ENCODE assay signal across 13 mouse cellular contexts in genomic region chr6:72748421-72748820, GRCm38 (mm10). TPM values are rescaled to one million over a fixed set of nuclear protein-coding genes. Genes with fewer than 3 reads are reported as not detected.
DNase-seq lines count a peak whose midpoint lies in the region; ATAC-seq lines count a peak whose summit lies in the region.
"Had no signal": no experiment of that assay in that cellular context is flagged by ENCODE, and none has a peak within 500 bp of the region (broad histone marks: within the 10 kb centered on the region; RNA-seq: fewer than 3 reads in every experiment).

No protein-coding gene starts in this region.

- no peak overlapping the region for H3K4me3 ChIP-seq in heart, embryonic 13.5 days
- no peak overlapping the region for H3K4me3 ChIP-seq in embryonic facial prominence, embryonic 14.5 days (ENCODE audit: low read depth, low read length)
- no peak overlapping the region for H3K4me3 ChIP-seq in stomach, embryonic 15.5 days (replicated peaks)
- no peak overlapping the region for H3K4me3 ChIP-seq in neural tube, embryonic 15.5 days (replicated peaks)
- H3K4me3 ChIP-seq: hindbrain, embryonic 15.5 days; neural tube, embryonic 13.5 days had no signal

- 7% methylated on average over 2 of the region's 2 CpGs for WGBS in heart, embryonic 13.5 days
- WGBS in embryonic facial prominence, embryonic 14.5 days: 6% methylated on average over 2 of the region's 2 CpGs
- 10% methylated on average over 2 of the region's 2 CpGs for WGBS in stomach, embryonic 15.5 days
- 2% methylated on average over 2 of the region's 2 CpGs for WGBS in neural tube, embryonic 15.5 days

- DNase-seq in heart, postnatal 25 days (ENCODE audit: low spot score): no peak
- peak; percentile 26 for DNase-seq in lung, postnatal 10 days
- DNase-seq in lung, postnatal 4 days: no peak
- DNase-seq in embryonic facial prominence, embryonic 14.5 days (ENCODE audit: low spot score): peak; percentile 70
- DNase-seq in urinary bladder, postnatal 14 days (ENCODE audit: low spot score): no peak
- DNase-seq: cerebellum, adult 8-10 months; right cerebral cortex, postnatal 4 days had no signal

- intact Hi-C loops in heart, postnatal 25 days (cut with DNase I): loop anchor here (5.0 kb wide), 1 partner anchor 39 kb away; the partner anchor contains the start of gene Tcf7l1

- H3K9ac ChIP-seq in heart, embryonic 13.5 days: 0 out of 2 replicates have a peak overlapping the region, but pooled peaks have one; percentile 14
- no peak overlapping the region for H3K9ac ChIP-seq in embryonic facial prominence, embryonic 14.5 days (ENCODE audit: low read depth, low read length)
- H3K9ac ChIP-seq in stomach, embryonic 15.5 days: no peak overlapping the region
- no peak overlapping the region for H3K9ac ChIP-seq in neural tube, embryonic 15.5 days (replicated peaks)
- H3K9ac ChIP-seq: hindbrain, embryonic 15.5 days; neural tube, embryonic 13.5 days had no signal

- no peak; the same call in 1 of the 2 replicates for ATAC-seq in heart, embryonic 13.5 days (ENCODE audit: extremely low read depth, insufficient number of reproducible peaks, low FRiP score, low TSS enrichment)
- no peak for ATAC-seq in embryonic facial prominence, embryonic 14.5 days (ENCODE audit: low read depth)
- ATAC-seq in stomach, embryonic 15.5 days (ENCODE audit: insufficient read depth, low FRiP score, low read depth): no peak
- ATAC-seq in neural tube, embryonic 15.5 days (ENCODE audit: low FRiP score): no peak

- H3K27me3 ChIP-seq in heart, embryonic 13.5 days (replicated peaks): no peaks in the 10 kb centered on the region
- no peaks in the 10 kb centered on the region for H3K27me3 ChIP-seq in embryonic facial prominence, embryonic 14.5 days (replicated peaks; ENCODE audit: control insufficient read depth, insufficient read depth, low read length)
- H3K27me3 ChIP-seq in stomach, embryonic 15.5 days (replicated peaks): no peaks in the 10 kb centered on the region
- H3K27me3 ChIP-seq in neural tube, embryonic 15.5 days (replicated peaks): no peaks in the 10 kb centered on the region
- H3K27me3 ChIP-seq: hindbrain, embryonic 15.5 days; neural tube, embryonic 13.5 days had no signal

- peaks cover 50% of the 10 kb centered on the region for H3K4me1 ChIP-seq in heart, embryonic 13.5 days
- H3K4me1 ChIP-seq in embryonic facial prominence, embryonic 14.5 days (ENCODE audit: control insufficient read depth, insufficient read depth, low read length): peaks cover 53% of the 10 kb centered on the region
- H3K4me1 ChIP-seq in stomach, embryonic 15.5 days: peaks cover 56% of the 10 kb centered on the region
- H3K4me1 ChIP-seq in neural tube, embryonic 15.5 days: peaks cover 25% of the 10 kb centered on the region

- H3K4me2 ChIP-seq in heart, embryonic 13.5 days: peak overlapping the region; percentile 38
- no peak overlapping the region for H3K4me2 ChIP-seq in embryonic facial prominence, embryonic 14.5 days (ENCODE audit: low read depth, low read length)
- 0 out of 2 replicates have a peak overlapping the region, but pooled peaks have one; percentile 10 for H3K4me2 ChIP-seq in stomach, embryonic 15.5 days
- H3K4me2 ChIP-seq in neural tube, embryonic 15.5 days: no peak overlapping the region
- H3K4me2 ChIP-seq: hindbrain, embryonic 15.5 days; neural tube, embryonic 13.5 days had no signal

- H3K27ac ChIP-seq in heart, embryonic 13.5 days (replicated peaks): peak overlapping the region; percentile 60
- peak overlapping the region; percentile 54 for H3K27ac ChIP-seq in embryonic facial prominence, embryonic 14.5 days (replicated peaks; ENCODE audit: low read depth, low read length)
- peak overlapping the region; percentile 48 for H3K27ac ChIP-seq in stomach, embryonic 15.5 days
- no peak overlapping the region for H3K27ac ChIP-seq in neural tube, embryonic 15.5 days (replicated peaks)
- H3K27ac ChIP-seq: hindbrain, embryonic 15.5 days; macrophage; neural tube, embryonic 13.5 days had no signal

- no peaks in the 10 kb centered on the region for H3K9me3 ChIP-seq in heart, embryonic 13.5 days
- H3K9me3 ChIP-seq in embryonic facial prominence, embryonic 14.5 days (ENCODE audit: control insufficient read depth, low read length): no peaks in the 10 kb centered on the region
- H3K9me3 ChIP-seq in stomach, embryonic 15.5 days: no peaks in the 10 kb centered on the region
- no peaks in the 10 kb centered on the region for H3K9me3 ChIP-seq in neural tube, embryonic 15.5 days (replicated peaks)
- H3K9me3 ChIP-seq: hindbrain, embryonic 15.5 days; neural tube, embryonic 13.5 days had no signal

- H3K36me3 ChIP-seq in heart, embryonic 13.5 days: no peaks in the 10 kb centered on the region
- no peaks in the 10 kb centered on the region for H3K36me3 ChIP-seq in embryonic facial prominence, embryonic 14.5 days (ENCODE audit: control insufficient read depth, insufficient read depth, low read length)
- H3K36me3 ChIP-seq in stomach, embryonic 15.5 days: no peaks in the 10 kb centered on the region
- H3K36me3 ChIP-seq in neural tube, embryonic 15.5 days: no peaks in the 10 kb centered on the region
- H3K36me3 ChIP-seq: hindbrain, embryonic 15.5 days; neural tube, embryonic 13.5 days had no signal

RNA-seq across cellular contexts. Expression of gene Tcf7l1, which starts 40.6 kb away (rescaled TPM):
- polyA plus RNA-seq in heart, embryonic 13.5 days (2015; fragmentation: Nextera tagmentation; extraction: Ambion mirVana): 13.2 and 16.1 TPM in 2 replicates
- 10 to 100 TPM; 10.4 to 11.8 TPM for total RNA-seq in heart, postnatal 25 days (2021)
- 42.3 and 46.3 TPM in 2 replicates for polyA plus RNA-seq in embryonic facial prominence, embryonic 14.5 days (2014; fragmentation: Nextera tagmentation; extraction: Ambion mirVana)
- polyA plus RNA-seq in stomach, embryonic 15.5 days (2015; fragmentation: Nextera tagmentation; extraction: Ambion mirVana): 23.7 and 25.5 TPM in 2 replicates
- 7.0 and 9.8 TPM in 2 replicates for polyA plus RNA-seq in neural tube, embryonic 15.5 days (2015; fragmentation: Nextera tagmentation; extraction: Ambion mirVana)
- polyA plus RNA-seq: macrophage had no signal

Comparison
In these comparisons a context has a peak if more than half of its experiments do, and no peak if none do; other contexts are left out.
1. DNase-seq: peak in lung, postnatal 10 days (single experiment) and embryonic facial prominence, embryonic 14.5 days (single experiment); none in heart, postnatal 25 days (single experiment), lung, postnatal 4 days (0 of 2) and urinary bladder, postnatal 14 days (single experiment).
2. H3K4me2 ChIP-seq: peak in heart, embryonic 13.5 days (single experiment) and stomach, embryonic 15.5 days (single experiment); none in embryonic facial prominence, embryonic 14.5 days (single experiment) and neural tube, embryonic 15.5 days (single experiment).